Mouse (Mus musculus): Measurements from ENCODE around the gene Fam71b.

Fam71b gene

GRCm38 (mm10) chr11:46396167-46396859 is at the start of gene Fam71b:
Gene Fam71b, plus strand, starts transcription at chr11:46396559.
- no peak for DNase-seq (ENCODE audit: low read depth)

- DNase-seq (ENCODE audit: low read depth), result no peak
Observed at GRCm38 (mm10) chr11:46347756-46348155, 48.6 kb upstream of the Fam71b start.

DNA sequence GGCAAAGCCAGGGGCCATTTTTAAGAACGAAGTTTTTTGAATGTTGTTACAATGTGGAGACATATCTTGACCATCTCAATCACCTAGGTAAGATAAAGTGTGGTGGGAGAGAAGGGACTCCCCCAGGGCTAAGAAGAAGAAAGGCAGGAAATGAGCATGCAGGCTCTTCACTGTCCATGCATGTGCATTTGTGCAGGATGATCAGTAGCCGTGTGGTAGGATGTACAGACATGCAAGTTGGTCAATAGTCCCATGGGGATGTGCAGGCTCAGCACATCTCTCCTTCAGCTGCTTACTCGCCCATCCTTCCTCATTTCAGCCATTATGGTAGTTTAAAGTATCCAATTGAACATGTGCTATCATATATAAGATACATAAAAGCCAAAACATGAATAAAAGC is 47.9 kb upstream of the Fam71b start:
- no peak for DNase-seq (ENCODE audit: low read depth)

DNA sequence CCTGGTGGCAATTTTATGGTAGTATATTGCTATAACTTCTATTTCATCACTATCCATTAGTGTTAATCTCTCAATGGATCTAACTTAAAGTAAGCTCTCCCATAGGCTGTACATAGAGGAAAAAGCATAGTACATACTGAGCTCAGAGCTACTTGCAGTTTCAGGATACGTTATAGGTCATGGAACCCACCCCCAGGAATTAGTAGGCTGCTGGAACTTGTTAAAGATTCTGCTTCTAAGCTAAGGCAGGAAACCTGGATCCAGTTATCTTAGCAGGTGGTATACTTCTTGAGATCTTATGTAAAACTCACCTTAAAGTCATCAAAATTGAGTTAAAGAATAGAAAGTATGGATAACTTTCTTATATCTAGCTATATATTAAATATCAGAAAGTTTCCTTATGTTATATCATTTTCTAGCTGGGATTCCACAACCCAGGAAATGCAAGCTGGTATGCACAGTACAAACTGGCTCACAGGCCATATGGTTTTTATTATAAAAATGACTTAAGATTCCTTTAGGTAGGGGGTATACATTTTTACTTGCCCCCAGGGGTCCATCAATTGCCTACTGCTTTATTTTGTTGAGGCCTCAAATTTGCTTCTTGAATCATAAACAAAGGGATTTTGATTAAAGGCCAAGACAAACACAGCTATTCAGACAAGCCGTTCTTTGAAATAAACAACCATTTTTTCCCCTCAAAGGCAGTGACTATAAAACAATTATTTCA is 46.5 kb upstream of the Fam71b start:
- no peak for DNase-seq (ENCODE audit: low read depth)

GRCm38 (mm10) chr11:46358369-46358768 is 38.0 kb upstream of the Fam71b start:
- no peak for DNase-seq (ENCODE audit: low read depth)

- no peak for DNase-seq (ENCODE audit: low read depth)
Observed at GRCm38 (mm10) chr11:46360991-46361665, 35.2 kb upstream of the Fam71b start.

GRCm38 (mm10) chr11:46362061-46363022 is 34.0 kb upstream of the Fam71b start:
- DNase-seq (ENCODE audit: low read depth), result no peak

GRCm38 (mm10) chr11:46363864-46364263 is 32.5 kb upstream of the Fam71b start:
- no peak for DNase-seq (ENCODE audit: low read depth)

DNA sequence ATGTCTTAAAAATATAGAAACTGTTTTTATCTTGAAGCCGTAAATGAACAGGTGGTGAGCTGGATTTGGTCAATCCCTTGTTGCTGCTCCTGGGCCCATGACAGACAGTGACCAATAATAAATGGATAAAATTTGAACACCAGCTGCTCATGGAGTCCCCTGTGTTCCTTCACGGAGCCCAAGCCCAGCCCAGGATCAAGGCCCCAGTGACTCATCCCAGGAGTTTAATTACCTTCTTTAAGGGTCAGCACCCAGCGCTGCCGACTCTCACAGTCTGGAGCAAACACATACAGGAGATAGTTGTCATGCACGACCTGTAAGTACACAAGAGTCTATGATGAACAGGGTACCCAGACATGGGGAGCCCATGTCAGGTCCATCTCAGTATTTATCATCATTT is 30.6 kb upstream of the Fam71b start:
- no peak for DNase-seq (ENCODE audit: low read depth)

GRCm38 (mm10) chr11:46366357-46366756 is 30.0 kb upstream of the Fam71b start:
- no peak for DNase-seq (ENCODE audit: low read depth)

- no peak for DNase-seq (ENCODE audit: low read depth)
Observed at GRCm38 (mm10) chr11:46370457-46370856, 25.9 kb upstream of the Fam71b start.

GRCm38 (mm10) chr11:46371250-46371649 is 25.1 kb upstream of the Fam71b start:
- DNase-seq (ENCODE audit: low read depth), result no peak

GRCm38 (mm10) chr11:46372331-46372953 is 23.9 kb upstream of the Fam71b start:
- no peak for DNase-seq (ENCODE audit: low read depth)

- DNase-seq (ENCODE audit: low read depth), result no peak
Observed at GRCm38 (mm10) chr11:46373071-46374030, 23.0 kb upstream of the Fam71b start.

DNA sequence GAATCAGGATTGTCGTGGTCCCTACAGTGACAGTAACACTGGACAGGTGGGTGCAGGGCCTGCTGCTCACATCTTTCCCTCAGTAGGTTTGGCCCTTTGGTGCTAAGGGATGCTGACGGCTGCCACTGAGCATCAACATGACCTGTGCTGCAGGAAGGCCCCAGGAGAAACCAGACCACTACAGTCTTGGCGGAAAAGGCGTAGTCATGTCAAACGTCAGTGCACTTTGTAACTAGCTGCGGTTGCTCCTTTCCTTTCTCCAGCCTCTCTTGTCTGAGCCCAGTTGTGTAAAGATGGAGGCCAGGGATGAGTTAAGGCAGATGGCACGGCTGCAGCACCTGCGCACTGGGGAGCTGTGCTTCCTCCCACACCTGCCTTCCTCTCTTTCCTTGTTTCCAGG is 21.3 kb upstream of the Fam71b start:
- DNase-seq (ENCODE audit: low read depth), result no peak

DNA sequence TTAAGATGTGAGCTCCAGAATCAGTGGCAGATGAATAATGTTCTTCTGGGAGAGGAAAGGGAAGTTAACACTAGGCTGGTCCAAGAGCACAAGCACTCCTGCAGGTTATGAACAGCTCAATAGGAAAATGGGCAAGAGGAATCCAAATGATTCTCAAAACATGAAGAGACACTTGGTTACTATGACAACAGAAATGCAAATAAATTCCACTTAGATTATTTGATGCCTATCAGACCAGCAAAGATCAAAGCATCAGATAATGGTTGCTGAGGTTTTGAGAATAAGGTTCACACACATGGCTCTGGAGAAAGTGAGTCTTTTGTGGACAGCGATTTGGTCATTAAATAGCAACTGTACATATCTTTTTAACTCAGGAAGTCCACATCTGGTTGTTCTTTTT is 19.0 kb upstream of the Fam71b start:
- DNase-seq (ENCODE audit: low read depth), result no peak

- DNase-seq (ENCODE audit: low read depth), result no peak
Observed at GRCm38 (mm10) chr11:46377819-46378782, 18.3 kb upstream of the Fam71b start.

DNA sequence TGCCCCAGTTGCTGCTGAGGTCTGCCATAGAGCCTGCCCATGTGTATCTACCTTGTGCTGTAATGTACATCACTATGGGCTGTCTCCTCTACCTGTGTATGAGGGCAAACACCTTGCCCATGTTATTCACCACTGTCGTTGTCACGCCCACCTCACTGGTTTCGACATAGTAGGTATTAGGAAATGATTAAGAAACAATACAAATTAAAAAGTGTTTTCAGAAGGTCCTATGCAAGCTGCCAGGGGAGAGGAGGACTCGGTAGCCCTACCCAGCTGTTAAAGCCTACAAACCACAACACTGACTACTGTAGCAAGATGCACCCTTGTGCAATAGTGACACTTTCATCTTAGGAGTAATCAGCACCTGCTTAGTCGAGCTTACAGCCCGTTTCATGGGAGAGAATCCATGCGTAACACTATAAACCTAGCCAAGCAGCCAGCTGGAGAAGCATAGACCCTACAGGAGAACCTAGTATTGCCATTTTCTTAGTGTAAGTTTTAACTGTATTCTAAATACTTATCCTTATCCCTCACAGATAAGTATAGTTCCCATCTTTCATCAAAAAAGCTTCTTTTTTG is 16.2 kb upstream of the Fam71b start:
- no peak for DNase-seq (ENCODE audit: low read depth)

GRCm38 (mm10) chr11:46382466-46382865 is 13.9 kb upstream of the Fam71b start:
- DNase-seq (ENCODE audit: low read depth), result no peak

All from c-Kit-positive CD71-negative TER-119-negative erythroid progenitor cells, embryonic 14.5 days (primary cell).